Mouse (Mus musculus): ENCODE results near the gene Llph. TPM values are rescaled to one million over a fixed set of nuclear protein-coding genes. Genes with fewer than 3 reads are reported as not detected.

The Llph gene
- polyA plus RNA-seq, 1 experiment from 2014 or later = 54.6 TPM

DNA sequence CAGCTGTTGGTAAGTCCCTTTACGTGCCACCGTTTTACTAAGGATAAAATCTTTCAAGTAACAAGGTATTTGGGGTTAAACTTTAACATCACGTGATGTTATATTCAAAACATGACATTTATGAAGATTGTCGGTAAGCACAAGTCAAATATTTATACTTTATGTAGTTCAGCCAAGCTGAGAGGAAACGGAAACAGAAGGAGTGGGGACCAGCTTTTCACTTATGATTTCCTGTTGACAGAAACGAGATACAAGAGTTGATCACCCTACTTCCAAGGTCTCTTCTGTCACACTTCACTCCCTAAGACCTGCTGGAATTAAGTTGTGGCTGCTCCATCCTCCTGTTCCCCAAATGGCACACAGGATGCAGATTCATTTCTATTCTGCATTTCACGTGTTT is 6.1 kb upstream of the Llph start:
- no peak for ATAC-seq (ENCODE audit: insufficient number of reproducible peaks, insufficient read depth, low FRiP score, low TSS enrichment, low read depth)
- no peak overlapping the region for H3K4me2 ChIP-seq
- no peak overlapping the region for H3K4me3 ChIP-seq
- H3K27ac ChIP-seq = no peak overlapping the region
- no peaks in the 10 kb centered on the region for H3K27me3 ChIP-seq
- 81% methylated on average over 7 of the region's 7 CpGs for WGBS
- peaks cover 34% of the 10 kb centered on the region for H3K36me3 ChIP-seq
- H3K4me1 ChIP-seq = no peaks in the 10 kb centered on the region
- no peak overlapping the region for H3K9ac ChIP-seq
- no peaks in the 10 kb centered on the region for H3K9me3 ChIP-seq

DNA sequence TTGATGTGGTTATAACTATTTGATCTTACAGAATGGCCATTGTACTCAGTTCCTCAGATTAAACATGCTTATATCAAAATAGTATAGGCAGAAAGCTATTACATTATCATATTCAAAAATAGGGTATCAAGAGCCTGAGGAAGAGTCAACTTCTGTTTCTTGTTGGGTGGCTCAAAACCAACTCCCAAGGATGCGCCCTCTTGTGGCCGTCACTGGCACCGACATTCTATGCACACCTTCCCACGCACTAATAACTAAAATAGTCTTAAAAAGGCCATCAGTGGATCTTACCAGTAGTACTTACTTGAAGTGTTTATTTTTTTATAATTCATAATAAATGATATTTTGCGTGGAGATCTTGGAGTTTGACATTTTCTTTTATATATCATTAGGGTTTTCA is 4.8 kb downstream of the Llph start:
- H3K4me3 ChIP-seq = no peak overlapping the region
- H3K27ac ChIP-seq = no peak overlapping the region
- peaks cover 30% of the 10 kb centered on the region for H3K4me1 ChIP-seq
- peaks cover 33% of the 10 kb centered on the region for H3K36me3 ChIP-seq
- no peaks in the 10 kb centered on the region for H3K9me3 ChIP-seq
- H3K9ac ChIP-seq = no peak overlapping the region
- WGBS = 29% methylated on average over 5 of the region's 5 CpGs
- no peaks in the 10 kb centered on the region for H3K27me3 ChIP-seq
- no peak overlapping the region for H3K4me2 ChIP-seq
- no peak for ATAC-seq (ENCODE audit: insufficient number of reproducible peaks, insufficient read depth, low FRiP score, low TSS enrichment, low read depth)

DNA sequence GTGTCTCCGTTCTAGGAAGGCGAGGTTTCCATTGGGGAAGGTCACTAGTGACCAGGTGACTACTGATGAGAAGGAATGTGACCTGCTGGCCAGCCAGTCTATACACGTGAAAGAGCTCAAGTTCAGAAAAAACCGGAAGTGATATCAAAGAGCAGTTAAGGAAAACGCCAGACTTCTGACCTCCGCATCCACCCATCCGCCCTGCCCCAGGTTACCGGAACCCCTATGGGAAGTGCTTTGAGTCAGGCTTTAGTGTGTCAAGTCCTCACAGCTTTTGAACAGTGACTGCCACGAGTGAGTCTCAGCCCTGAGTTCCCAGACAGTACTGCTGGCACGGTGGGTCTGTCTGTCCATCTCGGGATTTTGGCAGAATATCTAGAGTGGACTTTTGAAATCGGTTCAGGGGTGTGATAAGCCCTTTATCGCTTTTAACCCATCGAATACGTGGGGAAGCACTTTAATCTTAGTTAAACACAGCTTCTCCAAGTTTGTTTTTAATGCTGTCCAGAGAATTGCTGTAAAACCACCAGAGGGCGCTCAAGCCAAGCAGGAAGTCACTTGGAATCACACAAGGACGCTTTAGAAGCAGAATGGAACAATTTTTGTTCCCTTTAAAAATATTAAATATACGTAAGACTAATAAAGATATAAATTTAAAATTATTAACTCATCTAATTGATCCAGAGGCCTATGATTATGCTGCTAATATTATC is 6.9 kb downstream of the Llph start:
- Histone ChIP-seq H3K4me3 (no peak overlapping the region), H3K27ac (no peak overlapping the region)
- no peak for ATAC-seq (ENCODE audit: insufficient number of reproducible peaks, insufficient read depth, low FRiP score, low TSS enrichment, low read depth)

DNA sequence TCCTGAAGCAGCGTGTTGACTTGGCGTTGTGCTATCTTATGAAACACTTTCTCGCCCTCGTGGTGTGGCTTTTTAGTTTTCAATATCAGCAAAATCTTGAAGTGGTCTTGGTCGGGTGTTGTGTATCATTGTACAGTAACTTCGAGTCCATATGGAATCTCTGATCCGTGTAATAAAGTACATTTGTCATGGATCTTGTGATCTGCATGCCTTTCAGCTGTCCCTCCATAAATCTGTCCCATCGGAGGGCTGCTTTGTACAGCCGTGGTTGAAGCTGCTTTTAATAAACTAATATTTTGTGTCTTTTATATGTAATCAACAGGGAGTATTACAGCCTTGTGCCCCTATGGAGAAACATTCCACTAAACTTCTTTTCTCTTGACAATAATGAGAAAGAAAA is 10.0 kb downstream of the Llph start:
- ATAC-seq (ENCODE audit: insufficient number of reproducible peaks, insufficient read depth, low FRiP score, low TSS enrichment, low read depth) = no peak
- H3K4me3 ChIP-seq = no peak overlapping the region
- H3K4me1 ChIP-seq = peaks cover 24% of the 10 kb centered on the region
- 36% methylated on average over 9 of the region's 9 CpGs for WGBS
- no peak overlapping the region for H3K27ac ChIP-seq
- H3K36me3 ChIP-seq = peaks cover 5% of the 10 kb centered on the region
- H3K27me3 ChIP-seq = no peaks in the 10 kb centered on the region
- peak overlapping the region; percentile 12; the same call in 1 of the 2 replicates for H3K4me2 ChIP-seq
- H3K9me3 ChIP-seq = no peaks in the 10 kb centered on the region
- no peak overlapping the region for H3K9ac ChIP-seq

More for the DNA sequence above, 6.9 kb downstream of the Llph start:
- peak overlapping the region; percentile 33 for H3K4me2 ChIP-seq
- no peaks in the 10 kb centered on the region for H3K27me3 ChIP-seq
- no peaks in the 10 kb centered on the region for H3K9me3 ChIP-seq
- 29% methylated on average over 18 of the region's 18 CpGs for WGBS
- peaks cover 27% of the 10 kb centered on the region for H3K4me1 ChIP-seq
- peak overlapping the region; percentile 40; the same call in 1 of the 2 replicates for H3K9ac ChIP-seq
- H3K36me3 ChIP-seq = peaks cover 27% of the 10 kb centered on the region

DNA sequence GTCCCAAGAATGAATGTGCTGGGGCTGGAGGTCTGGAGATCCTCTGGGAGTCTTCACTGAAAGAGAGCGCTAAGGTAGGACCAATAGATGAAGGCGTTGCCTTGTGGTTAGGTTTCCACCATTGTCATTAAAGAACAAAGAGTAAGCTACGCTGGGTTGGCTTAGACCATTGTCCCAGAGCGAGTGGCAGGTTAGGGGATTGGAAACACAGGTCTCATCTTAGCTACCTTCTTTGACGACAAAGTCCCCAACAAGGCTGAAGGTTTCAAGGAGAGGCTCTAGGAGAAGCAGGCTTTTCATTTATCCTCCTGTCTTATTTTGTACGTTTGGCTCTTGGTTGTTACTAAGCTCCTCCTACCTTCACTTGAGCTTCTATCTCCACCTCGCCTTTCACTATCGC is 11.4 kb downstream of the Llph start:
- H3K4me3 ChIP-seq = no peak overlapping the region
- no peak overlapping the region for H3K9ac ChIP-seq
- no peak overlapping the region for H3K4me2 ChIP-seq
- no peaks in the 10 kb centered on the region for H3K9me3 ChIP-seq
- no peak for ATAC-seq (ENCODE audit: insufficient number of reproducible peaks, insufficient read depth, low FRiP score, low TSS enrichment, low read depth)
- WGBS = 87% methylated on average over 8 of the region's 8 CpGs
- peaks cover 36% of the 10 kb centered on the region for H3K4me1 ChIP-seq
- H3K27ac ChIP-seq = no peak overlapping the region
- H3K27me3 ChIP-seq = no peaks in the 10 kb centered on the region
- H3K36me3 ChIP-seq = no peaks in the 10 kb centered on the region

DNA sequence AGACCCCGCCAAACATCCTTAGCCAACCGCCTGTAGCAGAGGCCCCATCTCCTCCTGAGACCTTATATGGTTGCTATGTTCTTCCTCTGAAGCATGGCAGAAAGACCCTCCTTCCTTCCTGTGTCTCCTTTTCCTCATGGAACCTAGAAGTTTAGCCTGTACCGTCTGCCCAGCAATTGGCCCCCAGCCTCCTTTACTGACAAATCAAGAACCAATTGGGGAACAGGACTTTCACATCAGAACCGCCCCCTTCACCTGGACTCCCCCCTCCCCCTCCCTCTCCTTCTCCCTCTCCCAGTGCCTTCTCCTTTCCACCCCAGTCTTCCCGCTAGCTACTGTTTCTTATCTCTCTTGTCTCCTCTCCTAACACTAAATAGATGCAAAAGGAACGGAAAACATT is 12.6 kb downstream of the Llph start:
- Histone ChIP-seq H3K9me3 (no peaks in the 10 kb centered on the region), H3K4me3 (no peak overlapping the region), H3K27ac (no peak overlapping the region), H3K4me2 (no peak overlapping the region), H3K4me1 (peaks cover 33% of the 10 kb centered on the region), H3K36me3 (no peaks in the 10 kb centered on the region), H3K27me3 (no peaks in the 10 kb centered on the region), H3K9ac (no peak overlapping the region)
- WGBS = 73% methylated on average over 6 of the region's 6 CpGs
- ATAC-seq (ENCODE audit: insufficient number of reproducible peaks, insufficient read depth, low FRiP score, low TSS enrichment, low read depth) = no peak

DNA sequence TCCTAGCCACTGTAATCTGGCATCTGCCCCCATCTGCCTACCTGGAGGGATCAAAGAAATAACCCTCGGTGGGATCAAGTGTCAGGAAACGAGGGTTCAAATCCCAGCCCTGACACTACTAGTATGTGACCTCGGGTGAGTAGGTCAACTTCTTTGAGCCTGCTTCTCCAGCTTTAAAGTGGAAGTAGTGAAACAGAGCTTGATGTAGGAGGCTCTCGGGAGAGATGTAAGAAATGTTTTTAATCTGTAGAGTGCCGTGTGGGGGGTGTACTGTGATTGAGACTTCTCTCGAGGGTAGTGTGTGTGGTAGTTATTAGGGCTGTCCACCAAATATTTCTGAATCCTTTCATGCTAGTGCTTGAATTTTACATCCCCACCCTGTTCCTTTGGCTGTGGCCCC is 15.6 kb downstream of the Llph start:
- ATAC-seq (ENCODE audit: insufficient number of reproducible peaks, insufficient read depth, low FRiP score, low TSS enrichment, low read depth) = no peak
- no peak overlapping the region for H3K4me2 ChIP-seq
- no peaks in the 10 kb centered on the region for H3K27me3 ChIP-seq
- H3K4me1 ChIP-seq = peaks cover 51% of the 10 kb centered on the region
- H3K36me3 ChIP-seq = no peaks in the 10 kb centered on the region
- 14% methylated on average over 6 of the region's 6 CpGs for WGBS
- no peaks in the 10 kb centered on the region for H3K9me3 ChIP-seq
- no peak overlapping the region for H3K9ac ChIP-seq
- H3K4me3 ChIP-seq = no peak overlapping the region
- H3K27ac ChIP-seq = no peak overlapping the region

DNA sequence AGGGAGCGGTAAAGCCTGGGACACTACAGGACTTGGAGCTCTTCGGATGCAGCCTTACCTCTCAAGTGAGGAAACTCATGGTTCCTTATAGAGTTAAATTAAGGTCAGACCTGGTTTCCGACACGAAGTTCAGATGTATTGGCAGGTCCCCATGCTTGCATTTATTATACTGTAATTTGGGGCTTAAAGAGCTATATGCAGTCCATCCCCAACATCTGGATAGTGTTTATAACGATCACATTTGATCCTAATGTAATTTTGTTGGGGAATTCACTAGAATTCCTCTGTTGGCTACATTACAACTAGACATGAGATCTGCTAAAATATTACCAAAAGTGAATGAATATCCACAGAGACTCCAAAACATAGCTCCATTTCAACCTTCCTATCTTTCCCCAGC is 18.8 kb downstream of the Llph start:
- no peak for ATAC-seq (ENCODE audit: insufficient number of reproducible peaks, insufficient read depth, low FRiP score, low TSS enrichment, low read depth)
- WGBS = 26% methylated on average over 5 of the region's 5 CpGs
- no peaks in the 10 kb centered on the region for H3K27me3 ChIP-seq
- no peak overlapping the region for H3K4me3 ChIP-seq
- H3K9ac ChIP-seq = no peak overlapping the region
- H3K4me2 ChIP-seq = peak overlapping the region; percentile 42
- H3K9me3 ChIP-seq = 0 out of 2 replicates have a peak, but pooled peaks cover 3% of the 10 kb centered on the region
- H3K4me1 ChIP-seq = peaks cover 47% of the 10 kb centered on the region
- H3K27ac ChIP-seq = peak overlapping the region; percentile 79
- no peaks in the 10 kb centered on the region for H3K36me3 ChIP-seq

DNA sequence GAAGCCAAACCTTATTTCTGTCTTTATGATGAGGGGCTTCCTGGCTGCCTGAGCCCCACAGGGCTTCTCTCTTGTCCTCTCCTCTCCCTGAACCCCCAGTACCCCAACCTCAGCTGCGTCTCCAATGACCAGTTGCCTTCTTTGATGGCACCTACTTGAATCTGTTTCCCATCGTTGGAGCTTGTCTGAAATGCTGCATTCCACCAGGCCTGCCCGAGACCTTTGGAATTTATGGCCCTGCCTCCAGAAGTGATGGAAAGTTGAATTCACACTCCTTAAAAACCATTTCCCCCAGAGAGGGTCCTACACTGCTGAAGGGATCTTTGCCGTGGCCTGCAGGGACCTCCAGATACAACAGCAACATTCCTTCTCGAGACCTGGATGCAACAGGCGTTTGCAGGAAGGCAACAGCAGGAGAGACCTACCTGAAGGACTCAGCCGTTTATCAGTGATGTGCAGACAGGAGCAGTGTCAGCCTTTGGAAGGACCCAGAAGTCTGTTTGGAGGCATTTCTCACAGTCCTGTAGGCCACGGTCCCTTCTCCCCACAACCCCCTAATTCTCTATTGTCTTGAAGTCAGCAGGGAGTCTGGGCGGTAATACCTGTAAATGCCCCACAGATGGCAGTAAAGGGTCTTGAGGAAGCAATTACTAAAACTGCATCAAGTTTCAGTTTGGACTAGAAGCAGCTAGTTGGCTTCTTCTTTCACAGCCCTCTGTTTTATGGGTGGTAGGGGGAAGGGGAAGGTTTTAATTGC is 20.3 kb downstream of the Llph start:
- 21% methylated on average over 9 of the region's 9 CpGs for WGBS
- Histone ChIP-seq H3K4me1 (peaks cover 53% of the 10 kb centered on the region), H3K4me2 (peak overlapping the region; percentile 42), H3K36me3 (no peaks in the 10 kb centered on the region), H3K9ac (0 out of 2 replicates have a peak overlapping the region, but pooled peaks have one; percentile 32), H3K9me3 (0 out of 2 replicates have a peak, but pooled peaks cover 3% of the 10 kb centered on the region), H3K27ac (peak overlapping the region; percentile 79), H3K4me3 (peak overlapping the region; percentile 19), H3K27me3 (no peaks in the 10 kb centered on the region)
- no peak for ATAC-seq (ENCODE audit: insufficient number of reproducible peaks, insufficient read depth, low FRiP score, low TSS enrichment, low read depth)

DNA sequence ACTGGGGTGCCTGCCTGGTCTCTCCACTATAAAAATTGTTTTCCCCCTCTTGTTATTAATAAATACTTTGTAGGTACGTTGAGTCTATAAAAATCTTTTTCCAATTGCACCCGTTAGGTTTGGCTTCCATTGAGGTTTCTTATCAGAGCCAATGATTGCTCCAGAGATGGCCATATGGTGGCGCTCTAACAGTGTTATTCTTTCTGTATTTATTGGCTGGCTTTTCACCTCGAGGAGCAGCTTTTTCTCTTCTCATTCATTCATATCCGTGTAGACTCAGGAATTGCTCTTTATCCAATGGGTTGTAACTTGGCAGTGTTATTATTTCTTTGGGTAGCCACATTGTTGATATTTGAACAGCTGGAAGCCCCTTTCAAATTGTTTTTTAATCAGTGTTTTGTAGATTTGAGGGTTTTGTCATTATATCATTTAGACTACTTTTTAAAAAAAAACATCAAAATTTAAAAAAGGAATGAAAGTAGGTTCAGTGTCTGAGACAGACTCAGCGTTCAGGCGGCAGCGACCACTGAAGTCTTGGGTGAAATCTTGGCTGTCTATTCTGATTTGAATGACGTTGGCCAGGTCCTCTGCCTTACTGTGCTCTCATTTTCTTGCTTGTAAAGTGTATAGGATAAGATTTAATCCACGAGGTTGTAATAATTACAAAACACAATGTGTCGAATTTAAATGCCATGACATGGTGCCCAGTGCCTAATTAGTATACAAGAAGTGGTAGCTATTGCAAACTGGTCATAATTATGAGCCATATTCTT is 24.2 kb downstream of the Llph start:
- WGBS = 39% methylated on average over 11 of the region's 11 CpGs
- Histone ChIP-seq H3K4me1 (peaks cover 43% of the 10 kb centered on the region), H3K9me3 (0 out of 2 replicates have a peak, but pooled peaks cover 3% of the 10 kb centered on the region), H3K27me3 (no peaks in the 10 kb centered on the region), H3K9ac (no peak overlapping the region), H3K4me3 (no peak overlapping the region), H3K27ac (no peak overlapping the region), H3K4me2 (0 out of 2 replicates have a peak overlapping the region, but pooled peaks have one; percentile 14), H3K36me3 (no peaks in the 10 kb centered on the region)
- no peak for ATAC-seq (ENCODE audit: insufficient number of reproducible peaks, insufficient read depth, low FRiP score, low TSS enrichment, low read depth)

DNA sequence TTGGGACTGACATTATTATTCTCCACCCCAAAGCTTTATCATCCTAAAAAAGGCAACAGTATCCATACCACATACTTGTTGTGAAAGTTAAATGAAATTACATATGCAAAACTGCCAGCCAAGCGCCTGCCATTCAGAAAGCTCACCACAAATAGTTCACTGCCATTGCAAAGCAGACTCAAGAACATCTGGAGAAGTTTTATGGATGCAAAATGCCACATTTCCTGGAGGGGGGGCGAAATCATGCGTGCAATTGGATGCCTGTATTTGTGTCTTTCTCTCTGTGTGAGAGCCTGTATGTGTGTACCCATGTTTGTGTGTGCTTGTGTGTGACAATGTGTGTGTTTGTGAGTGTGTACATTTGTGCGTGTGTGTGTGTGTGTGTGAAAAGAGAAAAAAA is 24.9 kb downstream of the Llph start:
- Histone ChIP-seq H3K4me2 (0 out of 2 replicates have a peak overlapping the region, but pooled peaks have one; percentile 14), H3K9ac (no peak overlapping the region), H3K27me3 (no peaks in the 10 kb centered on the region), H3K4me3 (no peak overlapping the region), H3K9me3 (0 out of 2 replicates have a peak, but pooled peaks cover 3% of the 10 kb centered on the region), H3K27ac (peak overlapping the region; percentile 52), H3K36me3 (no peaks in the 10 kb centered on the region), H3K4me1 (peaks cover 36% of the 10 kb centered on the region)
- 36% methylated on average over 4 of the region's 4 CpGs for WGBS
- ATAC-seq (ENCODE audit: insufficient number of reproducible peaks, insufficient read depth, low FRiP score, low TSS enrichment, low read depth) = no peak

Data from embryonic facial prominence, embryonic 13.5 days (tissue).